ENCODE assay signal across 20 mouse cellular contexts in the genomic region with DNA sequence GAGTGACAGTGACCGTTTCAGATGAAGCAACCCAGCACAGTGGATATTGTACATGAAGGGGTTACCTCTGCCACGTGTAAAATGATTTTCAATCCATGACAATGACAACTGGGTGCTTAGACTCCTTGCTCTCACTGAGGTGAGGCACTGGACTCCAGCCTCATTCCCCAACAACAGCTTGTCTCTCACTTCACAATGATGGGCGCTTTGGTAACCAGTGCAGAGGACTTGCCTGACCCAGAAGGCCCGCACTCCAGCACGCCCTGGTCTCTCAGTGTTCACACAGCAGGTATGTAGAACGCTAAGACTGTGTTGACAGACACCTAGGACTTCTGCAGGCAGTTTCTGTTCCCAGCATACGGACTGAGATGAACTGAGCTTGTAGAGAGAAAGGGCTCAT.
DNase-seq lines count a peak whose midpoint lies in the region; ATAC-seq and TF ChIP-seq lines count a peak whose summit lies in the region.
"Had no signal": no experiment of that assay in that cellular context is flagged by ENCODE, and none has a peak within 500 bp of the region (broad histone marks: within the 10 kb centered on the region; RNA-seq: fewer than 3 reads in every experiment).

No protein-coding gene starts in this region.

- TF ChIP-seq CTCF in kidney, postnatal 0 days (IDR thresholded peaks at IDR 0.05; ENCODE audit: low read depth) = no peak

- 86% methylated on average over 7 of the region's 7 CpGs for WGBS in kidney, postnatal 0 days

- H3K9me3 ChIP-seq in kidney, postnatal 0 days (replicated peaks; ENCODE audit: low read length) = no peaks in the 10 kb centered on the region
- H3K9me3 ChIP-seq: embryonic facial prominence, embryonic 13.5 days; embryonic facial prominence, embryonic 15.5 days; forebrain, embryonic 10.5 days; forebrain, embryonic 13.5 days; forebrain, embryonic 15.5 days had no signal

- no peaks in the 10 kb centered on the region for H3K36me3 ChIP-seq in kidney, postnatal 0 days (ENCODE audit: insufficient read depth, low read length)
- H3K36me3 ChIP-seq: embryonic facial prominence, embryonic 13.5 days; embryonic facial prominence, embryonic 15.5 days; forebrain, embryonic 10.5 days; forebrain, embryonic 15.5 days had no signal

- peak; percentile 70 for DNase-seq in heart, adult 11 months
- no peak for DNase-seq in heart, postnatal 36 days
- no peak for DNase-seq in kidney, postnatal 0 days (ENCODE audit: low spot score)
- no peak for DNase-seq in kidney, adult 18-20 months
- DNase-seq: adrenal gland, adult 2 months; adrenal gland, postnatal 10 days; adrenal gland, postnatal 25 days; cerebellum, adult 11 months; cerebellum, adult 18-20 months; cerebellum, adult 8-10 months; cerebellum, adult 9-11 months; cerebellum, postnatal 14 days; cerebellum, postnatal 36 days; embryo, embryonic 11 days had no signal

- no peaks in the 10 kb centered on the region for H3K27me3 ChIP-seq in kidney, postnatal 0 days (ENCODE audit: insufficient read depth, low read length)
- H3K27me3 ChIP-seq: embryonic facial prominence, embryonic 15.5 days; forebrain, embryonic 15.5 days had no signal

- intact Hi-C loops in heart, postnatal 36 days (cut with DNase I) = no loop called here

- H3K4me2 ChIP-seq in kidney, postnatal 0 days (ENCODE audit: low read length) = no peak overlapping the region
- H3K4me2 ChIP-seq: embryonic facial prominence, embryonic 13.5 days; embryonic facial prominence, embryonic 15.5 days; forebrain, embryonic 13.5 days; forebrain, embryonic 15.5 days had no signal

- H3K9ac ChIP-seq in kidney, postnatal 0 days (ENCODE audit: low read depth, low read length) = 0 out of 2 replicates have a peak overlapping the region, but pooled peaks have one; percentile 18
- H3K9ac ChIP-seq: embryonic facial prominence, embryonic 13.5 days; embryonic facial prominence, embryonic 15.5 days; forebrain, embryonic 13.5 days; forebrain, embryonic 15.5 days had no signal

- H3K4me1 ChIP-seq in kidney, postnatal 0 days (replicated peaks; ENCODE audit: insufficient read depth, low read length) = no peaks in the 10 kb centered on the region
- H3K4me1 ChIP-seq: forebrain, embryonic 10.5 days; forebrain, embryonic 15.5 days had no signal

- no peak for ATAC-seq in kidney, postnatal 0 days (replicated peaks; ENCODE audit: low FRiP score, low read depth)
- ATAC-seq: forebrain, embryonic 13.5 days; forebrain, embryonic 15.5 days had no signal

- H3K4me3 ChIP-seq in kidney, postnatal 0 days (replicated peaks; ENCODE audit: low read depth, low read length) = no peak overlapping the region
- H3K4me3 ChIP-seq: embryonic facial prominence, embryonic 13.5 days; embryonic facial prominence, embryonic 15.5 days; erythroblast, embryonic 14.5 days; forebrain, embryonic 10.5 days; forebrain, embryonic 13.5 days; forebrain, embryonic 15.5 days had no signal

- no peak overlapping the region for H3K27ac ChIP-seq in kidney, postnatal 0 days
- H3K27ac ChIP-seq: embryonic facial prominence, embryonic 13.5 days; embryonic facial prominence, embryonic 15.5 days; forebrain, embryonic 10.5 days; forebrain, embryonic 13.5 days; forebrain, embryonic 15.5 days had no signal
